Mouse (Mus musculus): ENCODE measurements around the gene C530008M17Rik. TPM values are rescaled to one million over a fixed set of nuclear protein-coding genes. Genes with fewer than 3 reads are reported as not detected.

Gene C530008M17Rik
- total and polyA plus RNA-seq, 3 experiments, result 0.04 to 0.44 TPM; not detected in 1

- Histone ChIP-seq H3K4me2 (ENCODE audit: insufficient read depth, low read depth, poor library complexity, severe bottlenecking) (no peak overlapping the region), H3K27me3 (replicated peaks) (no peaks in the 10 kb centered on the region), H3K9me3 (replicated peaks; ENCODE audit: low read length) (no peaks in the 10 kb centered on the region), H3K79me2 (replicated peaks; ENCODE audit: control insufficient read depth, extremely low read depth, insufficient read depth, poor library complexity, severe bottlenecking) (no peaks in the 10 kb centered on the region), H3K27ac (ENCODE audit: insufficient read depth, low read depth) (no peak overlapping the region), H3K4me1 (ENCODE audit: control insufficient read depth in 1 of 2, insufficient read depth in 2 of 2) (no peaks in the 10 kb centered on the region), H3K9ac (ENCODE audit: insufficient read depth, low read depth) (no peak overlapping the region), H3K4me3 (replicated peaks in 1 of 3; ENCODE audit: low read depth in 2 of 3, low read length in 2 of 3, poor library complexity in 1 of 3) (no peak overlapping the region), H3K36me3 (replicated peaks in 1 of 2; ENCODE audit: control insufficient read depth in 1 of 2, insufficient read depth in 1 of 2, low read length in 1 of 2) (peaks cover 3 to 42% of the 10 kb centered on the region in 2 experiments)
- DNase-seq (ENCODE audit: extremely low read depth), result no peak
- in situ Hi-C loops (cut with MboI; ENCODE audit: low pct_ligation_motif_present, low pct_unique_long_range_greater_than_20kb, low sequenced_read_pairs), result no loop called here
- dilution Hi-C loops (cut with MboI; ENCODE audit: extremely low pct_ligation_motif_present, extremely low pct_unique_long_range_greater_than_20kb, low sequenced_read_pairs), result no loop called here
- no peak for TF ChIP-seq MXI1 (IDR thresholded peaks at IDR 0.05; ENCODE audit: low read depth, low read length)
- no peak for TF ChIP-seq CHD2 (IDR thresholded peaks at IDR 0.05; ENCODE audit: low read length)
- TF ChIP-seq NRF1 (IDR thresholded peaks at IDR 0.05; ENCODE audit: low read depth, low read length), result no peak
- no peak for TF ChIP-seq SMC3 (IDR thresholded peaks at IDR 0.05; ENCODE audit: low read depth, low read length)
- TF ChIP-seq IRF4 (IDR thresholded peaks at IDR 0.05; ENCODE audit: low read depth, low read length), result no peak
- TF ChIP-seq JUND (conservative IDR thresholded peaks at IDR 0.05; ENCODE audit: low read depth, low read length), result no peak
- no peak for TF ChIP-seq MYC (IDR thresholded peaks at IDR 0.05; ENCODE audit: low read depth, low read length)
- TF ChIP-seq USF1 (IDR thresholded peaks at IDR 0.05; ENCODE audit: low read depth, low read length), result no peak
Observed at GRCm38 (mm10) chr5:76866819-76867218, 210.5 kb downstream of the C530008M17Rik start.

GRCm38 (mm10) chr5:76868693-76869286, 212.5 kb downstream of the C530008M17Rik start:
- Histone ChIP-seq H3K36me3 (replicated peaks in 1 of 2; ENCODE audit: control insufficient read depth in 1 of 2, insufficient read depth in 1 of 2, low read length in 1 of 2) (peaks cover 12 to 56% of the 10 kb centered on the region in 2 experiments), H3K79me2 (replicated peaks; ENCODE audit: control insufficient read depth, extremely low read depth, insufficient read depth, poor library complexity, severe bottlenecking) (no peaks in the 10 kb centered on the region), H3K9ac (ENCODE audit: insufficient read depth, low read depth) (no peak overlapping the region), H3K9me3 (replicated peaks; ENCODE audit: low read length) (no peaks in the 10 kb centered on the region), H3K4me3 (replicated peaks in 1 of 3; ENCODE audit: low read depth in 2 of 3, low read length in 2 of 3, poor library complexity in 1 of 3) (no peak overlapping the region), H3K27me3 (replicated peaks) (no peaks in the 10 kb centered on the region), H3K4me2 (ENCODE audit: insufficient read depth, low read depth, poor library complexity, severe bottlenecking) (no peak overlapping the region), H3K27ac (ENCODE audit: insufficient read depth, low read depth) (no peak overlapping the region), H3K4me1 (ENCODE audit: control insufficient read depth in 1 of 2, insufficient read depth in 2 of 2) (no peaks in the 10 kb centered on the region)
- in situ Hi-C loops (cut with MboI; ENCODE audit: low pct_ligation_motif_present, low pct_unique_long_range_greater_than_20kb, low sequenced_read_pairs), result no loop called here
- TF ChIP-seq TCF12 (IDR thresholded peaks at IDR 0.05; ENCODE audit: low read depth, low read length) (no peak), POLR2AphosphoS2 (IDR thresholded peaks at IDR 0.05; ENCODE audit: low read depth, low read length) (no peak), MAFK (IDR thresholded peaks at IDR 0.05; ENCODE audit: insufficient replicate concordance, low read length) (no peak), ETS1 (conservative IDR thresholded peaks at IDR 0.05; ENCODE audit: low read depth, low read length) (no peak), MXI1 (IDR thresholded peaks at IDR 0.05; ENCODE audit: low read depth, low read length) (no peak), CTCF (conservative IDR thresholded peaks at IDR 0.05 in 1 of 2, IDR thresholded peaks at IDR 0.05 in 1 of 2; ENCODE audit: low read depth in 2 of 2, low read length in 2 of 2) (no peak), E2F4 (IDR thresholded peaks at IDR 0.05; ENCODE audit: insufficient replicate concordance, low read depth, low read length) (no peak), NELFE (IDR thresholded peaks at IDR 0.05; ENCODE audit: low read depth, low read length) (no peak)
- dilution Hi-C loops (cut with MboI; ENCODE audit: extremely low pct_ligation_motif_present, extremely low pct_unique_long_range_greater_than_20kb, low sequenced_read_pairs), result no loop called here
- no peak for DNase-seq (ENCODE audit: extremely low read depth)

Data from CH12.LX (cell line).